Mouse (Mus musculus) thymus, postnatal 36 days (tissue): ENCODE data around the gene Afap1l2.

Experiments
- DNase-seq, 2 experiments: peaks; one replicate each; pipeline ENCODE4 v3.0.0; 2022; ENCODE audit warnings: mixed read lengths in 2 of 2

Gene Afap1l2

DNA sequence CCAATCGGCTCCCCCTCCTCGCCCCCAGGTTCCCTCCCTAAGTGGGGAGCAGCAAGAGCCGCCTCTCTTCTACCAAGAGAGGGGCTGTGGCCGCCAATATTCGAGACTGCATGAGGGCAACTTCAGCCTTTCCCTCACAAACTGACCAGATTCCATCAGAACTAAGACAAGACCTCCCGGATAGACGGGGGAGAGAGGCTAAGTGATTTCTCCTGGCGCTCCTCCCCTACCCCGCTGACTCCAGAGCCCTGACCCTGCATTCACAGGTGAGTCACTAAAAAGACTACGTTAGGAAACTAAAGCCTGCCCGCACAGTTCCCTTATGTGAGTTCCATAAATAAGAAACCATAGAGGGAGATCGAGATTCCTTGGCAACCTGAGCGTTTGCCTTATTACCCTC is 1.2 kb downstream of the Afap1l2 start:
- DNase-seq = no peak

DNA sequence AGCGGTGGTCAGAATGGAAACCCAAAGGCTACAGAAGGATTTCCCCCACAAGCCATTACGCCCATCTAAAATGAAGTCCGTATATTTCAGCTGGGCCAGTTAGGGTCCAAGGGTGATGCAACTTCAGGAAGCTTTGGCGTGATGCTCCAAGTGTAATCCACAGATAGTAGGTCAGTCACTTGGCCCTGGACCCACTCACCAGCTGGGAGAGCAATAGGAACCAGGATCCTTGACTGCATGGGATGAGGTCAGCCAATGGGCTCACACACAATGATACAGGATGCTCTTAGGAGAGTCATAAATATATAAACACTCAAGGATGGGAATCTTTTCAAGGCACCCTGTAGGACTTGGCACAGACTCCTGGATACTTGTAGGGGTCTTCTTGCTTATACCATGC is 3.0 kb downstream of the Afap1l2 start:
- no peak for DNase-seq

DNA sequence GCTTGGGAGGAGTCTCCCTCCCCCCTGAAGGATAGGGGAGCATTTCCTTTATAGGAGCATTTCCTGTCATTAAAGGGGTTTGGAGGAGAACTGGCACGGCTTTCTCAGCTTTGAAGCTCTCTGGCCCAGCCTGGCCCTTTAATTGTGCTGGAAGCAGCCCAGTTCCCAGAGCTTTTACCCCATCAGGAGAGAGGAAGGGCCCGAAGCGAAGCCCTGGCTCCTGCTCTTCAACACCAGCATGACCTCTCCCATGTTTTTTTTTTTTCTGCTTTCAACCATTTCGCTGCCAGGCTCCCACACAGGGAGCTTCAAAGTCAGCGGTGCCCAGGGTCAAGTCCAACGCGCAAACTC is 4.6 kb downstream of the Afap1l2 start:
- no peak for DNase-seq

DNA sequence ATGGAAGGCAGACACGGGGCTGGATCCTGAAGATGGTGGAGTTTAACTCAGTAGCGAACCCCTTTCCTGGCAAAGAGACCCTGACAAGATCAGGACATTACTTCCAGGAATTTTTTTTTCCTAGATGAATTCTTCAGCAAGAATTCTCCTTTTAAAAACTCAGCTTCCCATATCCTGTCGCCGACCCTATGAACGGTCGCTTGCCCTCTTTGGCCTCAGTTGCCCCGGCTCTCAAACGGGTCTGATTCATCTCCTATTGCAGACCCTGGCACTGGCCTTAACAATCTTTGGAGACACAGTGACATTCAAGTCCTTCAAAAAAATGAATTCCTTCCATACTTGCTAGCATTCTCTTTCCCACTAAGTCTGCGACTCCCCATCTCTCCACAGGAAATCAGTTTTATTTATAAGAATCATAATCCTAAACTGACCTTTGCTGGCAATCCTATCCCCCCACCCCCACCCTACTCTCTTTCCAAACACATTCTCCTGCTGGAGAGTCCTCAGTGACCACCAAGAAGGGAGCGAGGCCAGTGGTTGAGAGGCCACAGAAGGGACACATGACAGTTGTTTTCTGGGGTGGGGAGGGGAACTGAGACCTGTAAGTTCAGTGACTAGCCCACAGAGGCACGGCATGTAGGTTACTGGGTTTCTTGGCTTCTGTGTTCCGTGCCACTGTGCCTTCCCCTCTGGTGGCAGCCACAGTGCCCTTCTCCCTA is 5.1 kb downstream of the Afap1l2 start:
- DNase-seq = no peak

DNA sequence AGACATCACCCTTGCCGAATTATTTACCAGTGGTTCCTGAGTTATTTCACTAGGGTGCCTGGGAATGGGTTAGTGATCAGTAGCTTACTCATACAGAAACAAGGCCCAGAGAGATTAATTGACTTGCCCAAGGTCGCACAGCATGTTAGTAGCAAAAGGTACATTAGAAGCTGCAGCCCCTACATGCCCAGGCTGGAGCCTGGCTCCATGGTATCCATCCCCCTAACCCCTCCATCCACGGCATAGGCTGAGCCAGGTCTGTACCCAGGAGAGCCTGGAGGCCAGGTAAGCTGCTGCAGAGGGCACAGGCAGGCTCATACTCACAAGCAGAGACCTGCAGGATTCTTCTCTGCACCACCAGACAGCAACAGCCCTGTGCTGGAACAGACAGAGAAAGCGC is 6.1 kb downstream of the Afap1l2 start:
- no peak for DNase-seq

DNA sequence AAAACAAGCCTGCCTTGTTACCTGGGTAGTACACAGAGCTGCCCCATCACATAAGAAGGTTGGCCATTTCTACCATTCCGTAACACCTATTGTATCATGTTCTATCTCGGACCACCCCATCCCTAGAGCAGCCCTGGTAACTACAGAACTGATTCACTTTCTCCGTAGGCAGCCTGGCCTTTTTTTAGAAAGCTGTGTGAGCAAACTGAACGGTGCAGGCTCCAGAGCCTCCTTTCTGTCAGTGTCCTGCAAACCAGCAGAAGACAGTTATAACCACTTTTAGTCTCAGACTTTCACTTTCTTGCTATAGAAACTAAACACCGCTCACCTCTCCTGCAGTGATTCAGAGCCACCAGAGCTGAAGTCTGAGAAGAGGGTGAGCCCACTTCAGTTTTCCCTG is 7.4 kb downstream of the Afap1l2 start:
- no peak for DNase-seq

DNA sequence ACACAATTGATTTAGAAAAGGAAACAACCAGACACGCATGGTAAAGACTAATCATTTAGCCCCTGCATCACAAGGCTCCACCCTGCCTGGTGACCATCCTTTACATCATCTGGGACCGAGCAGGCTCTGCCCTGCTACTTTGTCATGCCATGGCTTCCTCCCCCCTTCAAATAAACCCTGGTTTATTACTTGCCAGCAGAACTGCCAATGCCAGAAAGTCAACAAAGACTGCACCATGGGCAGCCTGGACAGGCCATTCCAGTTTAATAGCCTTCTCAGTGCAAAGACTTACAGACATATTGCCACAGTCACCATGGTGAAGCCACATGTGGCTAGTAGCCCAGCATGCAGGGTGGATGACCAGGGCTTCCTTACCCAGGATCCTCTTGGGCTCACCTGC is 8.2 kb downstream of the Afap1l2 start:
- no peak for DNase-seq

DNA sequence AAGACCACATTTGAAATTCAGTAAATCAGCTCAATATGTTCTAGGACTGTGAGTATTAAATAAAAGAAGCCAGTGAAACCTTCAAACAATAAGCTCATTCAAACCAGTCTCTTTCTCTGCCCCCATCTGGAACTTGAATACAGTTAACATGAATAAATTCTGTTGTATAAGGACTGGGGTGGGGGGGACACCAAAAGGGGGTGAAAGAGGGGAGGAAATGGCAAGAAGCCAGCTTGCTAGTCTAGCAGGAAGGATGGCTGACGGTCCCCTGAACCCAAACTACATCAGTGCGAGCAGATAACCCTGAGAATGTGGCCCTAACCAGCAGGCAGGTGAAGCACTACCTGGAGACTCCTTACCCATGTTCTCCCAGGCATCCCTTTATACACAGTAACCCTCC is 9.1 kb downstream of the Afap1l2 start:
- no peak for DNase-seq

DNA sequence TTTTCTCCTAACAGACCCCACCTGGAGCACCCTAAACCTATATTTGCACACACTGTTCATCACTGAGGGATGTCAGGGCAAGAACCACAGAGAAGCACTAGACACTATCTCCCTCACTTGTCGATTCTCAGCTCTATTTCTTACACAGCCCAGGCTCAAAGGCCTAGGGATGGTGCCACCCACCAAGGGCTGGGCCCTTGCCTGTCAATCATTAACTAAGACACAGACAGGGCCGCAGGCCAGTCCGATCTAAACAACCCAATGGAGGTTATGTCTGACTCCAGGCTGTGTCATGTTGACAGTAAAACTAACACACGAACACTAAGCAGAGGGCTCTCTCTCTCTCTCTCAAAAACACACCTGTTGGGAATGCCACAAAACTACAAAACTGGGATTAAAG is 9.7 kb downstream of the Afap1l2 start:
- no peak for DNase-seq

DNA sequence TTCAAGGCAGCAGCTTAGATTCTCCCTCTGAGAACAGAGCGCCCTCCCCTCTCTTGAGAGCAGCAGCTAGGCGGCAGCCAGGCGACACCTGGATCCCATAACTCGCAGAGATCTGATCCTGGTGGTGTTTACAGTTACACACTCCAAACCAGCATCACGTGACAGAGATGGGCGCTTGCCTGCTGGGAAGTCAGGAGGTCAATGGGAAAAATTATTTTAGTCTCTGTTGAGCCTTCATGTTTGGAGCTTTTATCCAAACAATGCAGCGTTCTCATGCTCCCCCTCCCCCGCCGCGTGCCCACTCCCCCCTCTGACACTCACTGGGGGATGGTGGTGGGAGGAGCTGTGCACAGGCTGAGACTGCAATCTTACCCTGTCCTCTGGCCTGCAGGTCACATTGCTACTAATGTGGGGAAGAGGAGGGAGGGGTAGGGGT is 10.8 kb downstream of the Afap1l2 start:
- peak in 1 of 2 experiments; percentile 5 for DNase-seq

DNA sequence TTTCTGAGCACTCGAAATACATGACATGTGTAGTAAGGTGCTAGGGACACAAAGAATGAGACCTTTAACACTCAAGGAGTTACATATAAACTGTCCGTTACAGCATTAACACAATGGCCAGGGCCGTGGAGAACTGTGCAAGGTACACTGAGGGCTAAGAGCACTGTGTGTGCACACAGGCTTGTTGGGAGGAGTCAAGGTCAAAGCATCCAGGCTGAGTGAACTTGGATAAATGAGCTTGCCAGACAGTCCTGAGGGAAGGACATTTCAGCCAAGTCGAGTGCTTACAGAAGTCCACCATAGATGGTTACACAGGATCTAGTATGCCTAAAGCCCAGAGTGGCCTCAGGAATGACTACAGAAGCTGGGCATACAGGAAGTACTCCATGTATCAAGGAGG is 12.6 kb downstream of the Afap1l2 start:
- no peak for DNase-seq

DNA sequence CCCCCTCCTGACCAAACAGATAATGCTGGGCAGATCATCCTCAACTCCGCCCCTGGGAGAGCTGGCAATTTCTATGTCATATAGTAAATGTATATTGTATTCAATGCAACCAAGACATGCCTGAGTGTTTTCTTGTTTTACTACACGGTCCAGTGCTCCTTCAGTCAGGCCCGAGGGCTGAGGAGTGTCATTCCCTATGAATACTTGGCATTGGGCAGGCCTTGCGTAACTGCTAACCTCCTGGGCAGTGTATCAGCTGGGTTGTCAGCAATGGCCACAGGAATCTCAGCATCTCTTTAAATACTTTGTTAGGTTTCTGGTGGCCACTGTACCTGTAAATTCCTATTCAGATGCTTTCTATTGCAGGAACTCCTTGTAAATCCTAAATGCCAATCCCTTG is 13.4 kb downstream of the Afap1l2 start:
- no peak for DNase-seq

DNA sequence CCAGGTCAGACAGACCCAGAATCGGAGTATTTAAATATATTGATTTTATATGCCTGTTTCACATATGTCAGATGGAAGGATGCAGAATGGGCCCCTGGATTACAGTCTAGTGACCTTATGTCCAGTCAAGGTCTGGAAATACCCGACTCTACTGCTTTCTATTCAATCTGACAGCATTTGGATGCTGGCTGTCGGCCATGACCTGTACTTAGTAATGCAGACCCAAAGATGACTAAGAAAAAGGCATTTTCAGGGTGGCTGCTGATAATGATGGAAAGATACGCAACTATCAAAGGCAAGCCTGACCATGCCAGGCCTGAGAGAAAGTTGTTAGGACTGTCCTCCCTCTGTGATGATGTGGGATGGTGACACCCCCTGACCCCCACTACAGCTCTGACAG is 14.3 kb downstream of the Afap1l2 start:
- DNase-seq = no peak

DNA sequence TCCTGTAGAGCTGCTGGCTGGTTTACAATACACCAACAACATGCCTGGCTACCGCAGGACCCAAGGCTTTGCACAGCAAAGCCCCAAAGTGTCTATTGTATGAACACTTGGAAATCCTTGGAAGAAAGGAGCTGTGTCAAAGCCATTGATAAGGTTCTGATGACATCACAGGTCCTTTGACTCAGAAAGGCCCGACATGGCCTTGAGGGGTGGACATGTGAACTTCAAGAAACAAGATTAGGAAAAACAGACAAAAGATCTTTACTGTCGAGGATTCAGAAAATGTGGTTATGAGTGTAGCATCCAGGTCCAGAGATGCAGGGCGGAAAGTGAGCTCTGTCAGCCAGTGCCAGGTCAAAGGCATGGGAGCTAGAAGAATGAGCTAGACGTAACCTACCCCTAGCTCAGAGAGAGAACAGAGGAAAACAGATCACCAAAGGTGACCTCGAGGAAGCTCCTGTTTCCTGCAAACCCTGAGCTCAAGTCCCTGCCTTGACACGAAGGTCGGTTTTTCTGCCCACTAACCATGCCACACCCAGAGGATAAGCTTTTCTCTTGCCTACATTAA is 15.0 kb downstream of the Afap1l2 start:
- no peak for DNase-seq

DNA sequence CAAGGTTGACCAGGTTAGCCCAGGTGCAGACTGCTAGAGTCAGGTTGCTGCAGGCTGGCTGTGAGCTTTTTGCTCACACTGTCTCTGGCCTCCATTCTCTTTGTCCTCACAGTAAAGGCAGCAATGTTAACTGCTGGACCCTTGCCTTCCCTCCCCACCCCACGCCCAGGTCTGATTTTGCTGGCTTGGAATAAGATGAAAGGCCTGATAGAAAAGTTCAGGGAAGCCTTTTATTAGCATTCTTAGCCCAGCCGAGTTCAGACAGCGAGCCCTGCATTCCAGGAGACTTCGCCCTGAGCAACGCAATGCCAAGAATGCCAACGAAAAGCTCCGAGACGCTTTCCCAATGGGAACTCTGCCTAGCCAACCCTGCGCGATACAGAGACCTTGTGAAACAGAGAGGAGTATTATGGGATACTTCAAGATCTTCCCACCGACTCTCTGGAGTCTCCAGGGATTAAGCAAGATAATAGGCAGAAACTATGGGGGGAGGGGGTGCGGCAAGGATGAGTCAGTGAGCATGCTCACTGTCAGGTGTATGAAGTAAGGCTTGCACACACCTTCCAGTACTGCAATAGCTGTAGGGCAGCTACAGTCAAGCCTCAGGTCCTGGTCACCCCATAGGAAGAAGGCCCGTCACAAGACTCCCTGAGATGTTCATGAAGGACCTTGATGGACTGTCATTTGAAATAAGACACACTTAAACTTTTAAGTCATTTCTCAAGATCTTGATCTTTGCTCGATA is 17.5 kb downstream of the Afap1l2 start:
- no peak for DNase-seq

DNA sequence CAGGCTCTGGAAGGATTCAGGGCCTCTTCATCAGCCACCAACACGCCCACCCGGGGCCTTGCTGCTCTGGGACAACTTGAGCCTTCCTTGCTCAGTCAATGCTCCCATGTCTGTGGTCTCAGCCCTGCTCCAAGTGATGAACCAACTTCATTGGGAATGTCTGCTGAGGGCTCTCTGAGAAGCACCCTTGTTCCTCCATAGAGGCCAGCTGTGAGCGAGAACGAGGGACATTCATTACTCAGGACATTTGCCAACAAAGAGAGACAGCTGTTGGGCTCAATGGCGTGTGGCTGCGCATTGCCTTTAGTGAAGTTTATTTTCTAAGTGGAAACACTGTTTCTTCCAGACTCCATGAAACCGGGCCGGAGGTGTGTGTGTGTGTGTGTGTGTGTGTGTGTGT is 18.9 kb downstream of the Afap1l2 start:
- no peak for DNase-seq

DNA sequence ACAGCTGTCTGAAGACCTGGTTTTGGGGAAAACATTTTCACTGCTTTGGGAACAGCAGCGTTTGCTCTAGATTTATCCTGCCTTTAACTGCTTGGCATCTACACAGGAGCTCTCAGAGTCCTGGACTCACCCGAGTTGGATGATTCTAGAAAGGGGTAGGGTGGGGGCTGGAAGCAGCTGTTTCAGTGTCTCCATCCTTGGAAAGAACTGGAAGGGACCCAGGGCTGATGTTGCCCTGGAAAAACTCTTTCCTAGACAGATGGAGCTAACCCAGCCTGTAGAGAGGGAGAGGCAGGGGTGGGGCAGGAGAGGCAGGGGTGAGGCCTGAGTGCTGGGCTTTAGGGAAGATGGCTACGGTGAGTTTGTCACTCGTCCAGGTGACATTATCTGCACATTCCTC is 23.8 kb downstream of the Afap1l2 start:
- no peak for DNase-seq

DNA sequence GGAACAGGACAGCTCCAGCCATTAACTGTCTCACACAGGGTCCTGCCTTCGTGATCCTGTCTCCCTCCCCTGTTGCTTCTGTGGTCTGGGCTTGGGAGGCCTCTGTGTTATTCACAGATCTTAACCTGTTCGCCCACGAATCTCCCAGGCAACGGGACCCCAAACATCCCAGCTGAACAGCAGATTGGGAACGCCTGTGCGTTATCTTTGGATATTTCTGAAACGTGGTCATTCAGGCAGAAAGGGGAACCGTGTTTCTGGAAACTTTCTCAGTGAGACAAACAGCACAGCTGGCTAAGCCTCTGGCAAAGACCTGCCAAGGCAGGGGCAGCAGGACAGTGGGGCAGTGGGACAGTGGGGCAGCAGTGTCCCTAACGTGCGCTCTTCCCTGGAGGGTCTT is 24.3 kb downstream of the Afap1l2 start:
- DNase-seq = no peak

DNA sequence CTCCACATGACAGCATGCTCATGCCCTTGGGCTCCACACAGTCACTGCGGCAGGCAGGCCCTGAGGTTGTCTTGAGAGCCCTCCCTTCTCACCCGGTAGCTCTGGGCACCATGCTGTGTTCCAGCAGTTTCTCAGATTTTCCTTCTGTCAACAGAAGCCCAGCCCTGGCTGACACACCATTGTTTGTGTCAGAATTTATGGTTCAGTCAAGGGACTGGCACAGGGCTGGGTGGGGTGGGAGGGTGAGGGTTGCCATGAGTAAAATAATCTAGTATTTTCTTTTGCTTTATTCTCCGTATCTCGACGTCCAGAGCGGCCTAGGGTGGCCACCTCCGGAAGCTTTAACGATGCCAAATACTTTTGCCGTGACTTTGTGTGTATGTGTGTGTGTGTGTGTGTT is 26.3 kb downstream of the Afap1l2 start:
- no peak for DNase-seq

DNA sequence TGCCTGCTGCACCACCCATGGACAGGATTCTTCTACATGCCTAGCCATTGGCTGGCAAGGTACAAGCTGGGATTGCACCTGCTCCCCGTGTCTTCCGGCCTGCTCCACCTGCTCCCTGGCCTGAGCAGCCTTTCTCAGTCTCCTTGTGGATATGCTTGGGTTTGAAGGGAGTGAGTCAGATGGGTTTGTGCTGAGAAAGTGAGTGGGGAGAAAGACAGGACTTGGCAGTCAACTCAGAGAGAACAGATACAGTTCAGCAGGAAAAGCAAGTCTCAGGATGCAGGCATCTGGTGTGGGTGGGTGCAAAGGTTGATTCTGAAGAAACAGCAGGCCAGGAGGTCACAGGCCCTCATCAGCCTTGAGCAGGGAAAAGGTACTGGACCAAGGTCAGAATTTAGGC is 27.2 kb downstream of the Afap1l2 start:
- DNase-seq = no peak

DNA sequence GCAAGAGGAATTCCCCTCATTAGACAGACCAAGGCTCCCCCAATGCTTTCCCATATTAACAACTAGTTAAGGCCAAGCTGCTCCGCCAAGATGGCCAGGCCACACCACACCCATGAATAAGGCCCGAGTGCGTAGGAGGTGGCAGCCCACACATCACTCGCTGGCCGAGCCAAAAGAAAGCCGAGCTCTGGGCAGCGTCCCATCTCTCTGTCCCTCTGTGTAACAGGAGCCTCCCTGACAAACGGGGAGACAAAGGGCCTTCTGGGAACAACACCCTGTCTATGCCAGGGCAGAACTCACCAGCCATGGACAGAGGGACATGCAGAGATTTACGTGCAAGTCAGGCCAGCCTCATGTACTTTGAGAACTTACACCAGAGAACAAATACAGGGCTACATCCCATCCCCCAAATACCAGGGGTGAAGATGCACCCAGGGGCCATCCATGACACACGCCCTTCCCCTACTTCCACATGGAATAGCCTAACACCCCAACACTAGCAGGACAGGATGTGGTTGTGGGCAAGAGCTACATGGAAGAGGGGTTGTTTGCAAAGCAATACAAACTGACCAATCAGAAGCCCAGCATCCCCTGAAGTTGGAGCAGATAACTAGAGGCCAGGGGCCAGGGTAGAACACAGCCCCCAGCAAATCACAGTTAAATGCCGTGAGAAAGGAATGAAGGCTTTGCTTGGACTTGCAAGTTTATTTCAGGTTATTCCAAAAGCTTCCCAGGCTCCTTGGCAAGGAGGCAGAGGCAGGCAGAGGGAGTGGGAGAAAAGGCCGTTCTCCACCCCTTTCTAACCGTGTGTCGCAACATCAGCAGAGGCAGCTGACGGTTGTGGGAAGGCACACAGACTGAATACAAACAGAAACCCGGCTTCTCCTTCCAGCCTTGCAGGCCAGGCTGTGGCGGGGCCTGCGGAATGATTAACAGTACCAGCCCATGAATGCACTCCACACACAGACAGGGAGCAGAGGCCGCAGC is 30.8 kb downstream of the Afap1l2 start:
- no peak for DNase-seq

DNA sequence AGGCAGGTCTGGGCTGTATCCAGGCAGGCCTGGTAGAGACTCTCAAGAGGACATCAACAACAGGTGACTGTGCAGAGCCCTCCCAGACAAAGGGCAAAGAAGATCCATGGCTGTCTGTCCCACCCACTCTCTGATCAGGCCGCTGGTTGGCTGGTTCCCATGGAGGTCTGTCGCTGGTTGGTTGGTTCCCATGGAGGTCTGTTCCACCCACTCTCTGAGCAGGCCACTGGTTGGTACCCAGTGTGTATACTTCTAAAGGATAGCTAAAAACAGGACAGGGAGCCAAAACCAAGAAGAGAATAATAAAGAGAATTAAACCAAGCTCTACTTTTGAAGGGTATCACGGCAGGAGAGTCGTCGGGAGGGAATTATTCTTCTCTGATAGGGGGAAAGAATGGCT is 31.5 kb downstream of the Afap1l2 start:
- DNase-seq = no peak

DNA sequence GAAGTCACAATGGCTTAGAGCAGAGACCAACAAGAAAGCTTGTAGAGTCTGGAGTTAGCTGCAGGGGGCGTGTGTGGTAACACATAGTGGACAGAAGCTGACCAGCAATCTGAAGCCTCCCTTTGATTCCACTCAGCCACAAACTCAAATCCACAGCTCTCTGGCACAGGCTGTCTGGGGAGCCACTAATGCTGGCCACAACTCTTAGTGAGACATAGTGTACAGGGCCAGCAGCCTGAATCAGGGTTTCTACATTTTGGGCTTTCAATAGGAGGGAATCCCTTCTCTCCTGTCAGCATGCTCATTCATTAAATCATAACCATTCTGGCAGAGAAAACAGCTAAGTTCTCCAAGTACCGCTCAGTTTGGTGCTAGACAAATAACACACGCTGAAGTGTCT is 32.5 kb downstream of the Afap1l2 start:
- no peak for DNase-seq
